Mouse (Mus musculus): ENCODE measurements around the gene Brd7. TPM values are rescaled to one million over a fixed set of nuclear protein-coding genes. Genes with fewer than 3 reads are reported as not detected.

Gene Brd7
- polyA plus RNA-seq, 1 experiment: 13.0 TPM

DNA sequence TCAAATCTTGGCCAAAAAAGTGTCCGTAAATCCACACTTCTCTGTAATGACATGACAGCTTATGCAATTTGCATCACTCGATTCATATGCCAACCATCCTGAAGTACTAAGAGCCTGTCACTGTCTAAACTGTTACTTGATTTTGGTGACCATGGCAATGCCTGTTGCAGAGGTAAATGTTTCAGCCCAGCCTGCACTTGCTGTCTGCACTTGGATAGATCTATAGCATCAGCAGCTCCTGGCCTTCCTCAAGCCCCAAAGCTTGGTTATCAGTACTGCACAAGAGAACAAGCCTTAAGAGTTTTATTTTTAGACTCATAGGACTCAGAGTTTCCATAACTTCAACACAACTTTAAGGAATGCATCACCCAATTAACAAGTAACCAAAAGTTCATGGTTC lies 27.6 kb downstream of the Brd7 start:
- Histone ChIP-seq H3K27me3 (ENCODE audit: control insufficient read depth, insufficient read depth, low read length) (no peaks in the 10 kb centered on the region), H3K4me3 (ENCODE audit: extremely low read depth, insufficient read depth, insufficient read length) (no peak overlapping the region), H3K4me1 (ENCODE audit: control insufficient read depth, insufficient read depth, insufficient read length) (no peaks in the 10 kb centered on the region), H3K36me3 (ENCODE audit: control insufficient read depth, insufficient read depth, low read length) (peaks cover 30% of the 10 kb centered on the region), H3K27ac (ENCODE audit: insufficient read depth, low read length) (no peak overlapping the region)
- 94% methylated on average over 2 of the region's 2 CpGs for WGBS
- no peak for DNase-seq (ENCODE audit: low read depth in 1 of 2, low spot score in 2 of 2)
- TF ChIP-seq POLR2A (IDR thresholded peaks at IDR 0.05; ENCODE audit: low read depth, low read length) (no peak), CTCF (IDR thresholded peaks at IDR 0.05; ENCODE audit: extremely low read depth, insufficient read depth, insufficient read length, insufficient replicate concordance) (no peak)

DNA sequence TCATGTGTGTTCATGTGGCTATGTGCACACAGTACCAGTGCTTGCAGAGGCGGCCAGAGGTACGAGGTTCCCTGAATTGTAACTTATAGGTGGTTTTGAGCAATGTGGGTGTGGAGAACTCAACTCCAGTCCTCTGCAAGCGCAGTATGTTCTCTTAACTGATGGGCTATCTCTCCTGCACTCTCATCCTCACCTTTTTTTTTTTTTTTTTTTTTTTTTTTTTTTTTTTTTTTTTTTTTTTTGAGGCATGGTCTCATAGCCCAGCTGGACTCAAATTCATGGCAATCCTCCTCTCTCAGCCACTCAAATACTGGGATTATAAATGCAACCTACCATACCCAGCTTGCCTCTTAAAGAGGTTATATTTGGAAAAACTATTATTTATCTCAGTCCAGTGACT lies 31.2 kb downstream of the Brd7 start:
- H3K27ac ChIP-seq (ENCODE audit: insufficient read depth, low read length): no peak overlapping the region
- WGBS: 87% methylated on average over 3 of the region's 3 CpGs
- H3K27me3 ChIP-seq (ENCODE audit: control insufficient read depth, insufficient read depth, low read length): no peaks in the 10 kb centered on the region
- H3K4me3 ChIP-seq (ENCODE audit: extremely low read depth, insufficient read depth, insufficient read length): no peak overlapping the region
- TF ChIP-seq POLR2A (IDR thresholded peaks at IDR 0.05; ENCODE audit: low read depth, low read length) (no peak), CTCF (IDR thresholded peaks at IDR 0.05; ENCODE audit: extremely low read depth, insufficient read depth, insufficient read length, insufficient replicate concordance) (no peak)
- DNase-seq (ENCODE audit: low read depth in 1 of 2, low spot score in 2 of 2): no peak
- H3K4me1 ChIP-seq (ENCODE audit: control insufficient read depth, insufficient read depth, insufficient read length): no peaks in the 10 kb centered on the region
- H3K36me3 ChIP-seq (ENCODE audit: control insufficient read depth, insufficient read depth, low read length): peaks cover 45% of the 10 kb centered on the region

GRCm38 (mm10) chr8:88328689-88329088 lies 33.3 kb downstream of the Brd7 start:
- Histone ChIP-seq H3K27me3 (ENCODE audit: control insufficient read depth, insufficient read depth, low read length) (no peaks in the 10 kb centered on the region), H3K36me3 (ENCODE audit: control insufficient read depth, insufficient read depth, low read length) (peaks cover 60% of the 10 kb centered on the region), H3K4me3 (ENCODE audit: extremely low read depth, insufficient read depth, insufficient read length) (no peak overlapping the region), H3K27ac (ENCODE audit: insufficient read depth, low read length) (no peak overlapping the region), H3K4me1 (ENCODE audit: control insufficient read depth, insufficient read depth, insufficient read length) (no peaks in the 10 kb centered on the region)
- 90% methylated on average over 6 of the region's 6 CpGs for WGBS
- no peak for DNase-seq (ENCODE audit: low read depth in 1 of 2, low spot score in 2 of 2)
- TF ChIP-seq CTCF (IDR thresholded peaks at IDR 0.05; ENCODE audit: extremely low read depth, insufficient read depth, insufficient read length, insufficient replicate concordance): no peak
- no peak for TF ChIP-seq POLR2A (IDR thresholded peaks at IDR 0.05; ENCODE audit: low read depth, low read length)

GRCm38 (mm10) chr8:88326328-88326727 lies 35.7 kb downstream of the Brd7 start:
- no peak for DNase-seq (ENCODE audit: low read depth in 1 of 2, low spot score in 2 of 2)
- no peak overlapping the region for H3K27ac ChIP-seq (ENCODE audit: insufficient read depth, low read length)
- H3K4me3 ChIP-seq (ENCODE audit: extremely low read depth, insufficient read depth, insufficient read length): no peak overlapping the region
- H3K27me3 ChIP-seq (ENCODE audit: control insufficient read depth, insufficient read depth, low read length): no peaks in the 10 kb centered on the region
- H3K4me1 ChIP-seq (ENCODE audit: control insufficient read depth, insufficient read depth, insufficient read length): no peaks in the 10 kb centered on the region
- 96% methylated on average over 12 of the region's 12 CpGs for WGBS
- peaks cover 68% of the 10 kb centered on the region for H3K36me3 ChIP-seq (ENCODE audit: control insufficient read depth, insufficient read depth, low read length)
- TF ChIP-seq CTCF (IDR thresholded peaks at IDR 0.05; ENCODE audit: extremely low read depth, insufficient read depth, insufficient read length, insufficient replicate concordance): no peak
- TF ChIP-seq POLR2A (IDR thresholded peaks at IDR 0.05; ENCODE audit: low read depth, low read length): no peak

DNA sequence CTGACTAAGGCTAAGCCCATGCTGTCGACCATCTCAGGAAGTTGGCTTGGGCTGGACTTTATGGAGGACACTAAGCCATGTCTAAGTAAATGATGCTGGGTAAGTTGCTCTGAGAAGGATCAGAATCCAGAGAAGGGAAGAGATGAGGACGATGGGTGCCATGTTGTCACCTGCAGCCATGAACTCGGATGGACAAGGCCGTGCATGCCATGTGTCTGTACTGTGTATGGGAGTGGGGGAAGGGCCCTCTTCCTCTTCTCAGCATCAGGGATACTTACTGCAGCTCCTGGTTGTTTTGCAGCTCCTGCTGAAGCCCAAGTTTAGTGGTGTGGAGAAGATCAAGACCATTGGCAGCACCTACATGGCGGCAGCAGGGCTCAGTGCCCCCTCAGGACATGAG lies 36.2 kb downstream of the Brd7 start:
- Histone ChIP-seq H3K36me3 (ENCODE audit: control insufficient read depth, insufficient read depth, low read length) (peaks cover 64% of the 10 kb centered on the region), H3K27me3 (ENCODE audit: control insufficient read depth, insufficient read depth, low read length) (no peaks in the 10 kb centered on the region), H3K4me1 (ENCODE audit: control insufficient read depth, insufficient read depth, insufficient read length) (no peaks in the 10 kb centered on the region), H3K27ac (ENCODE audit: insufficient read depth, low read length) (no peak overlapping the region), H3K4me3 (ENCODE audit: extremely low read depth, insufficient read depth, insufficient read length) (no peak overlapping the region)
- no peak for TF ChIP-seq POLR2A (IDR thresholded peaks at IDR 0.05; ENCODE audit: low read depth, low read length)
- TF ChIP-seq CTCF (IDR thresholded peaks at IDR 0.05; ENCODE audit: extremely low read depth, insufficient read depth, insufficient read length, insufficient replicate concordance): no peak
- 92% methylated on average over 5 of the region's 5 CpGs for WGBS
- no peak for DNase-seq (ENCODE audit: low read depth in 1 of 2, low spot score in 2 of 2)

DNA sequence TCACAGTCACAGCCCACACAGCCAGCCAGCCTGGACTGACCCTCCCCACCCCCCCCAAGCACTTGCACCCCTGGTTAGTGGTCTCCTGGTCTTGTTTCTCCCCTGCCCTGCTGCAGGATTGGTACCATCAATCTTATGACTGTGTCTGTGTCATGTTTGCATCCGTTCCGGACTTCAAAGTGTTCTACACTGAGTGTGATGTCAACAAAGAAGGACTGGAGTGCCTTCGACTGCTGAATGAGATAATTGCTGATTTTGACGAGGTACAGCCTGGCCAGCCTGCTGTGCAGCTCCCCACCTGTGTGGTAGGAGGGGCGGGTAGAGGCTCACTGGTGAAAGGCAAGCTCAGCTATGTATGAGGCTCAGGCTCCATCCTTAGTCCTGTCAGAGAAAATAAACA lies 36.7 kb downstream of the Brd7 start:
- Histone ChIP-seq H3K27ac (ENCODE audit: insufficient read depth, low read length) (no peak overlapping the region), H3K36me3 (ENCODE audit: control insufficient read depth, insufficient read depth, low read length) (peaks cover 64% of the 10 kb centered on the region), H3K4me3 (ENCODE audit: extremely low read depth, insufficient read depth, insufficient read length) (no peak overlapping the region), H3K27me3 (ENCODE audit: control insufficient read depth, insufficient read depth, low read length) (no peaks in the 10 kb centered on the region), H3K4me1 (ENCODE audit: control insufficient read depth, insufficient read depth, insufficient read length) (no peaks in the 10 kb centered on the region)
- no peak for DNase-seq (ENCODE audit: low read depth in 1 of 2, low spot score in 2 of 2)
- TF ChIP-seq CTCF (IDR thresholded peaks at IDR 0.05; ENCODE audit: extremely low read depth, insufficient read depth, insufficient read length, insufficient replicate concordance): no peak
- WGBS: 89% methylated on average over 5 of the region's 5 CpGs

- peaks cover 60% of the 10 kb centered on the region for H3K36me3 ChIP-seq (ENCODE audit: control insufficient read depth, insufficient read depth, low read length)
- WGBS: 93% methylated on average over 11 of the region's 11 CpGs
- H3K4me3 ChIP-seq (ENCODE audit: extremely low read depth, insufficient read depth, insufficient read length): no peak overlapping the region
- no peak overlapping the region for H3K27ac ChIP-seq (ENCODE audit: insufficient read depth, low read length)
- no peaks in the 10 kb centered on the region for H3K27me3 ChIP-seq (ENCODE audit: control insufficient read depth, insufficient read depth, low read length)
- no peak for TF ChIP-seq POLR2A (IDR thresholded peaks at IDR 0.05; ENCODE audit: low read depth, low read length)
- no peak for TF ChIP-seq CTCF (IDR thresholded peaks at IDR 0.05; ENCODE audit: extremely low read depth, insufficient read depth, insufficient read length, insufficient replicate concordance)
- no peaks in the 10 kb centered on the region for H3K4me1 ChIP-seq (ENCODE audit: control insufficient read depth, insufficient read depth, insufficient read length)
- no peak for DNase-seq (ENCODE audit: low read depth in 1 of 2, low spot score in 2 of 2)
Measured at GRCm38 (mm10) chr8:88324760-88325159, 37.2 kb downstream of the Brd7 start.

Data from spleen, adult 2 months (tissue).